1 mouse cellular context compared by ENCODE assay signal in genomic region chr12:16894396-16895220, GRCm38 (mm10).
TF ChIP-seq lines count a peak whose summit lies in the region.

Gene Rock2, plus strand, starts transcription at chr12:16894895.

TF ChIP-seq in CH12.LX, 34 proteins besides CTCF, POLR2A, EP300 and RAD21 (continued from another document):
- TF ChIP-seq KAT2A (IDR thresholded peaks at IDR 0.05; ENCODE audit: insufficient replicate concordance, low read length) (no peak), RCOR1 (conservative IDR thresholded peaks at IDR 0.05; ENCODE audit: low read depth, low read length) (0 out of 2 replicates have a peak, but pooled peaks have one; percentile 33), SMC3 (IDR thresholded peaks at IDR 0.05; ENCODE audit: low read depth, low read length) (no peak), NELFE (IDR thresholded peaks at IDR 0.05; ENCODE audit: low read depth, low read length) (peak; percentile 79), JUN (IDR thresholded peaks at IDR 0.05; ENCODE audit: insufficient read depth, low read depth, low read length) (no peak), HCFC1 (IDR thresholded peaks at IDR 0.05; ENCODE audit: low read depth, low read length) (no peak), MAX (IDR thresholded peaks at IDR 0.05; ENCODE audit: low read length) (no peak), MAZ (IDR thresholded peaks at IDR 0.05; ENCODE audit: low read depth, low read length) (no peak; the same call in 1 of the 2 replicates), USF1 (IDR thresholded peaks at IDR 0.05; ENCODE audit: low read depth, low read length) (no peak), ZMIZ1 (IDR thresholded peaks at IDR 0.05; ENCODE audit: low read depth, low read length) (peak; percentile 75), ZKSCAN1 (IDR thresholded peaks at IDR 0.05; ENCODE audit: borderline replicate concordance, low read depth, low read length) (no peak)
